Mouse (Mus musculus) T-helper 17 cell (primary cell): ENCODE data around the gene Gm15013.
"Not testable (repeated sequence)": the region's sequence is repeated elsewhere in the genome, so short reads cannot be mapped to it uniquely, and the experiment has no call there.

Experiments used
- in situ Hi-C, 2 experiments: fragments of 300-600 bp; cut with MboI, MseI; formaldehyde crosslinking; loops; 1 replicate in 1 of 2; 2 replicates in 1 of 2; pipeline ENCODE4 v1.15.1; 2025; ENCODE audit warnings: high pct_unique_total_duplicates in 2 of 2

Gene Gm15013

GRCm38 (mm10) chrX:139714381-139714780, at the start of gene Gm15013:
Gm15013 (minus strand) TSS chrX:139714481.
- in situ Hi-C loops, result no loop called here

GRCm38 (mm10) chrX:139762546-139762945, 48.3 kb upstream of the Gm15013 start:
- in situ Hi-C loops, result loop anchor here in 1 of 2 experiments (10.0 kb wide), 1 partner anchor 348 kb away; no protein-coding TSS in a partner anchor

GRCm38 (mm10) chrX:139758634-139759033, 44.4 kb upstream of the Gm15013 start:
- in situ Hi-C loops, result not testable (repeated sequence)

- in situ Hi-C loops, result no loop called here
These were observed 37.6 kb upstream of the Gm15013 start for GRCm38 (mm10) chrX:139751855-139752254.

GRCm38 (mm10) chrX:139737066-139737465, 22.8 kb upstream of the Gm15013 start:
- in situ Hi-C loops, result no loop called here

DNA sequence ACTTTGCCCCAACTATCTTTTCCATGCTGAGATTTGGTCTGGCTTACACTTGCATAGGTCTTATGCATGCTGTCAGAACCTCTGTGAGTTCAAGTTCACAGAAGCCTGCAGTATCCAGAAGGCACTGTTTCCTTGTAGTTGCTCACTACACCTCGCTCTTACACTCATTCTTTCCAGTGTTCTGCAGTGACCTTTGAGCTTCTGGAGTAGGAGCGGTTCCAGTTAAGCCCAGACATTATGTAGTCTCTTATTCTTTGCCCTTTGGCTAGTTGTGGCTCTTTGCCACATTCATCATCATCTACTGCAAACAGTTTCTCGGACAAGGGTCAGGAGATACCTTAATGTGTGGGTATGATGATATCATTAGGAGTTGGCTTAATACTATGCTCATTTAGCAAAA, 16.3 kb upstream of the Gm15013 start:
- in situ Hi-C loops, result no loop called here

- in situ Hi-C loops, result no loop called here
These were observed 8.1 kb upstream of the Gm15013 start for GRCm38 (mm10) chrX:139722350-139722749.

GRCm38 (mm10) chrX:139684775-139685695, 29.2 kb downstream of the Gm15013 start, which contains the start of gene Tbc1d8b:
Tbc1d8b (plus strand) TSS chrX:139684996.
- in situ Hi-C loops, result no loop called here

GRCm38 (mm10) chrX:139684410-139684774, 29.9 kb downstream of the Gm15013 start:
- in situ Hi-C loops, result no loop called here

- in situ Hi-C loops, result no loop called here
These were observed 48.5 kb downstream of the Gm15013 start for GRCm38 (mm10) chrX:139665829-139666228.
